Mouse (Mus musculus) embryonic facial prominence, embryonic 12.5 days (tissue): Measurements from ENCODE around the gene Gramd1b. TPM values are rescaled to one million over a fixed set of nuclear protein-coding genes. Genes with fewer than 3 reads are reported as not detected.

Source experiments
- ATAC-seq: fragments of 200-750 bp; cut with Nextera tagmentation; 2 replicates; pipeline ENCODE4 v1.8.0; 2017; ENCODE audit not compliant: insufficient number of reproducible peaks, insufficient read depth, low FRiP score, low TSS enrichment
- H3K27ac ChIP-seq: fragments of 300-500 bp; sonication (generic); 2 replicates; pipeline ENCODE4 v1.5.1; 2016; ENCODE audit warnings: mild to moderate bottlenecking
- H3K27me3 ChIP-seq: fragments of 300-500 bp; sonication (generic); 2 replicates; pipeline ENCODE4 v1.6.1; 2016; ENCODE audit warnings: mild to moderate bottlenecking, moderate library complexity
- H3K36me3 ChIP-seq: fragments of 300-500 bp; sonication (generic); 2 replicates; pipeline ENCODE4 v1.6.1; 2016; ENCODE audit warnings: mild to moderate bottlenecking
- H3K4me1 ChIP-seq: fragments of 300-500 bp; sonication (generic); 2 replicates; pipeline ENCODE4 v1.6.1; 2016
- H3K4me2 ChIP-seq: fragments of 300-500 bp; sonication (generic); replicated peaks from 2 replicates; pipeline ENCODE4 v1.6.1; 2016; ENCODE audit warnings: mild to moderate bottlenecking, moderate library complexity
- H3K4me3 ChIP-seq: fragments of 300-500 bp; sonication (generic); 2 replicates; pipeline ENCODE4 v1.5.1; 2016; ENCODE audit warnings: mild to moderate bottlenecking
- H3K9ac ChIP-seq: fragments of 300-500 bp; sonication (generic); 2 replicates; pipeline ENCODE4 v1.6.1; 2016; ENCODE audit warnings: mild to moderate bottlenecking, moderate library complexity
- H3K9me3 ChIP-seq: fragments of 300-500 bp; sonication (generic); 2 replicates; pipeline ENCODE4 v1.6.1; 2016; ENCODE audit warnings: mild to moderate bottlenecking, moderate library complexity
- WGBS: fragments of 180-500 bp; shearing (Covaris S2); methylation state at CpG from one replicate; pipeline ENCODE4 v1.1.7; 2016; 5-methylcytosine and 5-hydroxymethylcytosine counted together
- polyA plus RNA-seq: library from polyadenylated mRNA; unstranded; fragments of >200 nt; fragmentation: Nextera tagmentation; extraction: Ambion mirVana; gene quantifications from 2 replicates; pipeline ENCODE4 v1.2.1, GENCODE M21; 2016

The Gramd1b gene
- 5.0 and 6.2 TPM in 2 replicates for polyA plus RNA-seq

GRCm38 (mm10) chr9:40531027-40531621 is at the start of gene Gramd1b:
Gramd1b (minus strand) TSS chr9:40531383.
- no peaks in the 10 kb centered on the region for H3K4me1 ChIP-seq
- H3K36me3 ChIP-seq = no peaks in the 10 kb centered on the region
- no peaks in the 10 kb centered on the region for H3K9me3 ChIP-seq
- H3K27me3 ChIP-seq = peaks cover 10% of the 10 kb centered on the region
- 2% methylated on average over 40 of the region's 40 CpGs for WGBS
- peak within 1 kb of the TSS; percentile 47 for H3K9ac ChIP-seq
- peak within 1 kb of the TSS; percentile 46 for H3K4me3 ChIP-seq
- peak; percentile 69; the same call in 1 of the 2 replicates for ATAC-seq
- H3K4me2 ChIP-seq = peak within 1 kb of the TSS; percentile 81
- no peak within 1 kb of the TSS for H3K27ac ChIP-seq

- H3K9ac ChIP-seq = no peak overlapping the region
- WGBS = 67% methylated on average over 11 of the region's 11 CpGs
- H3K4me1 ChIP-seq = peaks cover 8% of the 10 kb centered on the region; the same call in 1 of the 2 replicates
- no peak overlapping the region for H3K4me2 ChIP-seq
- ATAC-seq = no peak
- H3K9me3 ChIP-seq = no peaks in the 10 kb centered on the region
- H3K27me3 ChIP-seq = no peaks in the 10 kb centered on the region
- H3K4me3 ChIP-seq = no peak overlapping the region
- H3K27ac ChIP-seq = no peak overlapping the region
- no peaks in the 10 kb centered on the region for H3K36me3 ChIP-seq
Observed at GRCm38 (mm10) chr9:40578726-40579625, 47.8 kb upstream of the Gramd1b start.

GRCm38 (mm10) chr9:40577132-40577531 is 45.9 kb upstream of the Gramd1b start:
- Histone ChIP-seq H3K9ac (no peak overlapping the region), H3K4me2 (no peak overlapping the region), H3K4me1 (peaks cover 8% of the 10 kb centered on the region; the same call in 1 of the 2 replicates), H3K27me3 (no peaks in the 10 kb centered on the region), H3K9me3 (no peaks in the 10 kb centered on the region), H3K36me3 (no peaks in the 10 kb centered on the region), H3K27ac (no peak overlapping the region), H3K4me3 (no peak overlapping the region)
- WGBS = 72% methylated on average over 7 of the region's 7 CpGs
- ATAC-seq = no peak

- H3K9ac ChIP-seq = no peak overlapping the region
- ATAC-seq = no peak
- H3K27ac ChIP-seq = peak overlapping the region; percentile 57; the same call in 1 of the 2 replicates
- H3K9me3 ChIP-seq = no peaks in the 10 kb centered on the region
- H3K27me3 ChIP-seq = no peaks in the 10 kb centered on the region
- H3K36me3 ChIP-seq = no peaks in the 10 kb centered on the region
- peaks cover 8% of the 10 kb centered on the region; the same call in 1 of the 2 replicates for H3K4me1 ChIP-seq
- H3K4me3 ChIP-seq = no peak overlapping the region
- no peak overlapping the region for H3K4me2 ChIP-seq
- 44% methylated on average over 14 of the region's 14 CpGs for WGBS
Observed at GRCm38 (mm10) chr9:40575053-40575985, 44.1 kb upstream of the Gramd1b start.

- no peak for ATAC-seq
- no peak overlapping the region for H3K27ac ChIP-seq
- WGBS = 74% methylated on average over 2 of the region's 2 CpGs
- peaks cover 8% of the 10 kb centered on the region; the same call in 1 of the 2 replicates for H3K4me1 ChIP-seq
- H3K9me3 ChIP-seq = no peaks in the 10 kb centered on the region
- H3K4me2 ChIP-seq = no peak overlapping the region
- H3K9ac ChIP-seq = no peak overlapping the region
- no peaks in the 10 kb centered on the region for H3K36me3 ChIP-seq
- no peak overlapping the region for H3K4me3 ChIP-seq
- 0 out of 2 replicates have a peak, but pooled peaks cover 4% of the 10 kb centered on the region for H3K27me3 ChIP-seq
Observed at GRCm38 (mm10) chr9:40571280-40571679, 40.1 kb upstream of the Gramd1b start.

- Histone ChIP-seq H3K9ac (no peak overlapping the region), H3K27ac (no peak overlapping the region), H3K4me2 (no peak overlapping the region), H3K9me3 (no peaks in the 10 kb centered on the region), H3K4me3 (no peak overlapping the region), H3K27me3 (0 out of 2 replicates have a peak, but pooled peaks cover 4% of the 10 kb centered on the region), H3K36me3 (no peaks in the 10 kb centered on the region), H3K4me1 (no peaks in the 10 kb centered on the region)
- ATAC-seq = no peak
- WGBS = 76% methylated on average over 8 of the region's 8 CpGs
Observed at GRCm38 (mm10) chr9:40568070-40568469, 36.9 kb upstream of the Gramd1b start.

GRCm38 (mm10) chr9:40563750-40564149 is 32.6 kb upstream of the Gramd1b start:
- no peaks in the 10 kb centered on the region for H3K4me1 ChIP-seq
- no peaks in the 10 kb centered on the region for H3K9me3 ChIP-seq
- no peak overlapping the region for H3K27ac ChIP-seq
- H3K9ac ChIP-seq = no peak overlapping the region
- H3K4me2 ChIP-seq = no peak overlapping the region
- H3K36me3 ChIP-seq = no peaks in the 10 kb centered on the region
- ATAC-seq = no peak
- H3K27me3 ChIP-seq = 0 out of 2 replicates have a peak, but pooled peaks cover 4% of the 10 kb centered on the region
- no peak overlapping the region for H3K4me3 ChIP-seq

GRCm38 (mm10) chr9:40559646-40560045 is 28.5 kb upstream of the Gramd1b start:
- no peaks in the 10 kb centered on the region for H3K36me3 ChIP-seq
- no peak overlapping the region for H3K4me3 ChIP-seq
- no peak overlapping the region for H3K27ac ChIP-seq
- H3K4me1 ChIP-seq = no peaks in the 10 kb centered on the region
- H3K27me3 ChIP-seq = no peaks in the 10 kb centered on the region
- H3K9me3 ChIP-seq = no peaks in the 10 kb centered on the region
- H3K9ac ChIP-seq = no peak overlapping the region
- H3K4me2 ChIP-seq = no peak overlapping the region
- 82% methylated on average over 7 of the region's 7 CpGs for WGBS
- no peak for ATAC-seq

- 81% methylated on average over 5 of the region's 5 CpGs for WGBS
Observed at GRCm38 (mm10) chr9:40557796-40558195, 26.6 kb upstream of the Gramd1b start.

GRCm38 (mm10) chr9:40556396-40556795 is 25.2 kb upstream of the Gramd1b start:
- H3K27me3 ChIP-seq = no peaks in the 10 kb centered on the region
- no peak overlapping the region for H3K27ac ChIP-seq
- no peaks in the 10 kb centered on the region for H3K4me1 ChIP-seq
- WGBS = 83% methylated on average over 4 of the region's 4 CpGs
- no peaks in the 10 kb centered on the region for H3K36me3 ChIP-seq
- no peak for ATAC-seq
- no peaks in the 10 kb centered on the region for H3K9me3 ChIP-seq
- H3K4me3 ChIP-seq = no peak overlapping the region
- no peak overlapping the region for H3K9ac ChIP-seq
- no peak overlapping the region for H3K4me2 ChIP-seq

More at GRCm38 (mm10) chr9:40557796-40558195, 26.6 kb upstream of the Gramd1b start:
- Histone ChIP-seq H3K27ac (no peak overlapping the region), H3K4me3 (no peak overlapping the region), H3K27me3 (no peaks in the 10 kb centered on the region), H3K4me2 (no peak overlapping the region), H3K36me3 (no peaks in the 10 kb centered on the region), H3K4me1 (no peaks in the 10 kb centered on the region), H3K9ac (no peak overlapping the region), H3K9me3 (no peaks in the 10 kb centered on the region)
- ATAC-seq = no peak

GRCm38 (mm10) chr9:40555243-40555642 is 24.1 kb upstream of the Gramd1b start:
- H3K4me2 ChIP-seq = no peak overlapping the region
- no peaks in the 10 kb centered on the region for H3K9me3 ChIP-seq
- H3K9ac ChIP-seq = no peak overlapping the region
- H3K36me3 ChIP-seq = no peaks in the 10 kb centered on the region
- no peak overlapping the region for H3K27ac ChIP-seq
- H3K4me1 ChIP-seq = no peaks in the 10 kb centered on the region
- no peak overlapping the region for H3K4me3 ChIP-seq
- WGBS = 57% methylated on average over 5 of the region's 5 CpGs
- no peak for ATAC-seq
- H3K27me3 ChIP-seq = no peaks in the 10 kb centered on the region
